Mouse (Mus musculus) cerebellum, adult 11-12 months (tissue): ENCODE measurements around the gene Armh4.

ENCODE experiments used
- DNase-seq: peaks from one replicate; pipeline ENCODE4 v3.0.0; 2022

Armh4 gene

DNA sequence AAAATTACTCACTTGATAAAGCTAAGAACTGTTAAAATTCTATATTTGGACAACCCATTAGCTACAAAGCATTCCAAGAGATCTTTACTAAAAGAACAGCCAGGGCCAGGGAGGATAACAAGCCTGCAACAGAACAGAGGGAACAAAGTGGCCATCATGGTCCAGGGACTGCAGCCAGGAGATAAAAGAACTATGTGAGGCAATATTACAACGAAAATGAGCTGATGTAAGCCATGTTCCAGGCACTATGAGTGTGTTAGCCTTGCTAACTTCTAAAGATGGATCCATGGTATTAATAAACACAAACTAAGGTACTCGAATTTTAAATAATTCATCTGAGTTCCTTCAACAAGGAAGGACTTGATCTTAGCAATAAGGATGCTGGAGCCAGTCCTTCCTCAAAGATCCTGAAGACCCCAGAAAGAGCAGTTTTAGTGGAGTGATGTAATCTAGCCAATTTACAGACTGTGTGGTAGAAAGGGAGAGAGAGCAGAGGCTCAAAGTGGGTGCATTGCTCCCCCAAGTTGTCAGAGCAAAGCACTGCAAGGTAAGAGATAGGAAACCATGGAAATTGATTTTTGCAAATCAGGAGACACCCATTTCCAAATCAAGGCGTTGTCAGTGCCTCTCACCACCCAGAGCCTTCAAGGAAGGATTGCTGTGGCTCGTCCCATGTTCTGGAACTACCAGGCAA, 59.7 kb downstream of the Armh4 start:
- DNase-seq: no peak

DNA sequence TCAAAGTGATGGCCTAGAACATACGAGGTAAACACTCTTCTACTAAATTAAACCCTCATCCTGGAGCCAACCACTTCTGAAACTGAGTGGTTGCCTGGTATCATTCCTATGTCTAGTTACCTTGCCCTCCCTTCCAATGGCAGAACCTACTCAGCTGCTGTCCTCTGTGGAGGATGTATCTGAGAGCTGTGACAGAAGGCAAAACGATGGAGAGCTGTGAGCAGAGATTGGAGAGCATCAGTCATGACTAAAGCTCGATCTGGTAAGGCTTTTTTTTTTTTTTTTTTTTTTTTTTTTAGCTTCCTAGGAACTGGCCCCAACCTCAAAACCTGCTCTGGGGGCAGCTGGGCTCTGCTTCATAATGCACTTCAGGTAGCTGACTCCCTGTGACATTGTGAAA, 60.4 kb downstream of the Armh4 start:
- no peak for DNase-seq

DNA sequence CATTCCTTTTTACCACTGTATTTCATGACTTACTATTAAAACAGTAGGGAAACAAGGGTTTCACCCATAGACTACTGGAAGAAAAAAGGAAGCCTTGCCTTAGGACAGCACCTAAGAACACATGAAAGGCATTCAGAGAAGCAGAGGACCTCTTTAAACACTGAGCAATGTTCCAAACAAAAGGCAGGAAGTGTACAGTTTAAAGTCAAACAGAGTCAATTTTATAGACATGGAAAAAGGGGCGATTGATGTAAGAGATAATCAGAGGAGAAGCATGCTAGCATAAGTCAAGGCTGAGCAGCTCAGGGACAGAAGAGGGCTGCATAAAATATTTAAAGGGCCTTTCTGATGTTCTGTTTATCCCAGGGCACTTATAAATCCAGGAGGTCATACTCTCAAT, 61.9 kb downstream of the Armh4 start:
- no peak for DNase-seq

DNA sequence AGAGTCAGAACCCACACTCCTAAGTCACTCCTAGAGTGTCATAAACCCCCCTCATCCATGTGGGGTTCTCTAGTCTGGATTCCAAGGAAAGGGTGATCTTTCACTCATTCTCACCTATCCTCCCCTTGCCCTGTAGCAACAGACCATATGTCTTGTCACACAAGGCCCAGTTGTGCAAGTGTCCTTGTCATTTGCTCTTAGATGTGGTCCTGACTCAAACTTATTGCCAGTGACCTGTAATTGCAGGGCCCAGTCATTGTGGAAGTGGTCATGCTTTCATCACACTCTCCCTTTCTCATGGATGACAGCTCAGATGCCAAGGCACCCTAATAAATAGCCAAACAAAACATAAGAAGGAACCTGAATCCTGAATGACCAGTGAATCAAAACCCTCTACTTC, 63.5 kb downstream of the Armh4 start:
- no peak for DNase-seq

- no peak for DNase-seq
Observed at GRCm38 (mm10) chr14:49711016-49711415, 72.2 kb downstream of the Armh4 start.

GRCm38 (mm10) chr14:49703432-49704200, 79.6 kb downstream of the Armh4 start:
- no peak for DNase-seq

DNA sequence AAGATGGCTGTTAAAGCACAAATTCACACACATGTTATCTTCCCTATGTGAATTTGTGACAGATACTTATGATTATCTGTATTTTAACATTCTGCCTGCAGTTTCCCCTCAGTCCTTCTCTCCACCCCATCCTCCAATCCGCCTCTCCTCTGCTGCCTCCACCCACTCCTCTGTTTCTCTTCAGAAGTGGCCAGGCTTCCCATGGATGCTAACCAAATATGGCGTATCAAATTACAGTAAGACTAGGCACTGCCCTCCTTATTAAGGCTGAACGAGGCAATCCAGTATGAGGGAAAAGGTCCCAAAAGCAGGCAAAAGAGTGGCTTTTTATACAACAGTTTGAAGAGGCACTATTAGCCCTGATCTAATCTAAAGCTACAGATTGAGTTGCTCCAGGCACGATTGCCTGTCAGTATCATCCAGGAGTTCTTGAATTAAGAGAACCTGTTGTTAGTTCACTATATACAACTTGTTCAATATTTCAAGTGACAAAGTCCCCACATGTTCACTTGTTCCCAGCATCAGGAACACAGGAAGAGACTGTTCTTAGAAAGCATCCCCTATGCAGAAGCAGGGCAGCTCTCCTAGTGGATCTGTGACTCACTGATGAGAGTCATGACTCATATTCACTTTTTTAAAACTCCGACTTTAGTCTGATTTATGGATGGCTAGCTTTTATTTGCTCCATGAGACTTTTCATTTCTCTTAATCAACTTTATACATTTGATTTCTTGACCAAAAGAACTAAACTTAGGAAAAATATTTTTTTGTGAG, 103.5 kb downstream of the Armh4 start:
- DNase-seq: no peak

DNA sequence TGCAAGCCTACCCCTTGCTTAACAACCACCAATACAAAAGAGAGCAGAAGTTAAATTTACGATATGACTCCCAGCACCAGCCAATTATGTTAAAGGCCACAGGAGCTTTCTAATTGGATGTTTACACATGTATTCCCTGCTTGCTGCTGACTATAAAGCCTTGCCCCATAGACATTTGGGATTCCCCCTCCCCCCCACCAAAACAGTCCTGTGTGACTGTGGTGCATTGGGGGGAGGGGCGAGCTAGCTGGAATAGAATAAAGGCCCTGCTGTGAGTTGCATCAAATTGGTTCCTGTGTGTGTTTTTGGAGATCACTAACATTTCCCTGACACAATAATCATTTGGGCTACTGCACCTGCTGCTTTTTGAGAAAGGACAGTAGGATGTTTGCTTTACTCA, 106.6 kb downstream of the Armh4 start:
- no peak for DNase-seq

- DNase-seq: no peak
Observed at GRCm38 (mm10) chr14:49660444-49660843, 122.7 kb downstream of the Armh4 start.

DNA sequence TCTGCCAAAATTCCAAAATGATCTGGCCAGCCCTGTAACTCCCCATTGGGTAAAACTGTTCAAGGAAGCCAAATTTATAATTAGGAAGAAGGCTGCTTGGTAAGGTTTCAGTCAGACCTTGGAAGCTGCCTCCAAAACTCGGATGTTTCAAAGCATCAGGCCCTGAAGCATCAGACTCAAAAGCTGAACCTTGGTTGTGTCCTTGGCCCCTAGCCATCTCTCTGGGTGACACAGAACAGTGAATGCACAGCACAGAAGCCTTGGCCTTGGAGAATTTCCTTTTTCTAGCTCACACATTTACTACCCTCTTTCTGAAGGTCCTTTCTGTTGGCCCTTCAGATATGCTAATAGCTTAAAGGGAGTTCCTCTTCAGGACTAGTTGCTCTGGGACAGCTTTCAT, 134.0 kb downstream of the Armh4 start:
- DNase-seq: peak; percentile 6

GRCm38 (mm10) chr14:49637422-49637821, 145.8 kb downstream of the Armh4 start:
- DNase-seq: no peak

- no peak for DNase-seq
Observed at GRCm38 (mm10) chr14:49626055-49626454, 157.1 kb downstream of the Armh4 start.
